In genomic region chr9:88238346-88238745, GRCm38 (mm10) we compare ENCODE assay signal across 24 mouse cellular contexts.
DNase-seq lines count a peak whose midpoint lies in the region; ATAC-seq and TF ChIP-seq lines count a peak whose summit lies in the region.
"Had no signal": no experiment of that assay in that cellular context is flagged by ENCODE, and none has a peak within 500 bp of the region (broad histone marks: within the 10 kb centered on the region; RNA-seq: fewer than 3 reads in every experiment).

No protein-coding gene starts in this region.

- TF ChIP-seq EP300 in CH12.LX (IDR thresholded peaks at IDR 0.05; ENCODE audit: low read length) = no peak

- no peak for TF ChIP-seq POLR2A in CH12.LX (IDR thresholded peaks at IDR 0.05; ENCODE audit: low read depth, low read length)

- H3K4me3 ChIP-seq in forebrain, postnatal 0 days (ENCODE audit: low read depth, low read length) = no peak overlapping the region
- no peak overlapping the region for H3K4me3 ChIP-seq in forebrain, embryonic 15.5 days
- H3K4me3 ChIP-seq in C2C12 (ENCODE audit: insufficient read depth, poor library complexity, severe bottlenecking) (no peak overlapping the region), CH12.LX (replicated peaks in 1 of 3; ENCODE audit: low read depth in 2 of 3, low read length in 2 of 3, poor library complexity in 1 of 3) (no peak overlapping the region)
- H3K4me3 ChIP-seq: embryonic facial prominence, embryonic 12.5 days; gastrocnemius, adult 2 months; heart, embryonic 15.5 days; hindbrain, embryonic 13.5 days had no signal

- dilution Hi-C loops in CH12.LX (cut with MboI; ENCODE audit: extremely low pct_ligation_motif_present, extremely low pct_unique_long_range_greater_than_20kb, low sequenced_read_pairs) = no loop called here

- no peak overlapping the region for H3ac ChIP-seq in C2C12 (ENCODE audit: control insufficient read depth, insufficient read length, low read depth)

- in situ Hi-C loops in CH12.LX (cut with MboI; ENCODE audit: low pct_ligation_motif_present, low pct_unique_long_range_greater_than_20kb, low sequenced_read_pairs) = no loop called here

- no peaks in the 10 kb centered on the region; the same call in 1 of the 2 replicates for H3K27me3 ChIP-seq in forebrain, postnatal 0 days (ENCODE audit: insufficient read depth, low read length)
- no peaks in the 10 kb centered on the region for H3K27me3 ChIP-seq in forebrain, embryonic 15.5 days
- H3K27me3 ChIP-seq in C2C12 (ENCODE audit: control insufficient read depth, insufficient read depth, insufficient read length) (no peaks in the 10 kb centered on the region), CH12.LX (replicated peaks) (no peaks in the 10 kb centered on the region)
- H3K27me3 ChIP-seq: embryonic facial prominence, embryonic 12.5 days; heart, embryonic 15.5 days; Patski had no signal

- no peak overlapping the region for H3K4me2 ChIP-seq in forebrain, postnatal 0 days (ENCODE audit: low read depth)
- H3K4me2 ChIP-seq in forebrain, embryonic 15.5 days (replicated peaks) = no peak overlapping the region
- no peak overlapping the region for H3K4me2 ChIP-seq in CH12.LX (ENCODE audit: insufficient read depth, low read depth, poor library complexity, severe bottlenecking)
- H3K4me2 ChIP-seq: embryonic facial prominence, embryonic 12.5 days; heart, embryonic 11.5 days; heart, embryonic 15.5 days; hindbrain, embryonic 13.5 days had no signal

- TF ChIP-seq RAD21 in CH12.LX (IDR thresholded peaks at IDR 0.05; ENCODE audit: low read depth, low read length) = no peak

- 43% methylated on average over 5 of the region's 5 CpGs for WGBS in forebrain, postnatal 0 days
- WGBS in forebrain, embryonic 15.5 days = 56% methylated on average over 5 of the region's 5 CpGs

- no peak overlapping the region for H3K27ac ChIP-seq in forebrain, postnatal 0 days (ENCODE audit: low read depth, low read length)
- H3K27ac ChIP-seq in forebrain, embryonic 15.5 days (replicated peaks) = no peak overlapping the region
- H3K27ac ChIP-seq in CH12.LX (ENCODE audit: insufficient read depth, low read depth) = no peak overlapping the region
- H3K27ac ChIP-seq: embryonic facial prominence, embryonic 12.5 days; gastrocnemius, adult 2 months; heart, embryonic 15.5 days; hindbrain, embryonic 13.5 days; hindbrain, postnatal 0 days had no signal

- TF ChIP-seq CTCF in forebrain, postnatal 0 days (IDR thresholded peaks at IDR 0.05; ENCODE audit: low read depth) = no peak
- TF ChIP-seq CTCF in C2C12 (IDR thresholded peaks at IDR 0.05; ENCODE audit: control insufficient read depth, insufficient read depth, insufficient read length) = no peak
- TF ChIP-seq CTCF in CH12.LX (conservative IDR thresholded peaks at IDR 0.05 in 1 of 2, IDR thresholded peaks at IDR 0.05 in 1 of 2; ENCODE audit: low read depth in 2 of 2, low read length in 2 of 2) = no peak

- no peaks in the 10 kb centered on the region for H3K36me3 ChIP-seq in forebrain, postnatal 0 days (ENCODE audit: insufficient read depth)
- no peaks in the 10 kb centered on the region for H3K36me3 ChIP-seq in forebrain, embryonic 15.5 days
- H3K36me3 ChIP-seq in C2C12 (ENCODE audit: control insufficient read depth, insufficient read depth) (no peaks in the 10 kb centered on the region), CH12.LX (replicated peaks in 1 of 2; ENCODE audit: control insufficient read depth in 1 of 2, insufficient read depth in 1 of 2, low read length in 1 of 2) (no peaks in the 10 kb centered on the region)
- H3K36me3 ChIP-seq: embryonic facial prominence, embryonic 12.5 days; heart, embryonic 15.5 days; hindbrain, embryonic 13.5 days had no signal

- no peak overlapping the region for H3K9ac ChIP-seq in forebrain, postnatal 0 days
- H3K9ac ChIP-seq in forebrain, embryonic 15.5 days (replicated peaks) = no peak overlapping the region
- no peak overlapping the region for H3K9ac ChIP-seq in CH12.LX (ENCODE audit: insufficient read depth, low read depth)
- H3K9ac ChIP-seq: embryonic facial prominence, embryonic 12.5 days; heart, embryonic 15.5 days; hindbrain, embryonic 13.5 days had no signal

- H3K79me3 ChIP-seq in C2C12 (ENCODE audit: low read depth) = no peaks in the 10 kb centered on the region

- no peaks in the 10 kb centered on the region for H3K4me1 ChIP-seq in forebrain, postnatal 0 days (ENCODE audit: insufficient read depth)
- peaks cover 2% of the 10 kb centered on the region; the same call in 1 of the 2 replicates for H3K4me1 ChIP-seq in forebrain, embryonic 15.5 days
- H3K4me1 ChIP-seq in CH12.LX (ENCODE audit: control insufficient read depth in 1 of 2, insufficient read depth in 2 of 2) = peaks cover 7 to 15% of the 10 kb centered on the region in 2 experiments
- H3K4me1 ChIP-seq: embryonic facial prominence, embryonic 12.5 days had no signal

- H3K79me2 ChIP-seq in C2C12 (ENCODE audit: control insufficient read depth, insufficient read depth) = no peaks in the 10 kb centered on the region
- H3K79me2 ChIP-seq in CH12.LX (replicated peaks; ENCODE audit: control insufficient read depth, extremely low read depth, insufficient read depth, poor library complexity, severe bottlenecking) = no peaks in the 10 kb centered on the region

- peak; percentile 29 for DNase-seq in forebrain, postnatal 0 days
- DNase-seq in CH12.LX (ENCODE audit: extremely low read depth) = no peak
- peak; percentile 4 for DNase-seq in brain, embryonic 18.5 days (ENCODE audit: low read depth, low spot score)
- no peak for DNase-seq in thymus, postnatal 4 days
- no peak for DNase-seq in heart, adult 8-10 months (ENCODE audit: low spot score)
- DNase-seq: adrenal gland, postnatal 14 days; cerebellum, adult 11 months; cerebellum, adult 8-10 months; cerebellum, postnatal 14 days; embryo, embryonic 11 days; gastrocnemius, adult 2 months; gastrocnemius, postnatal 25 days; heart, postnatal 14 days; kidney, adult 11 months had no signal

- ATAC-seq in forebrain, postnatal 0 days = peak; percentile 60
- ATAC-seq in forebrain, embryonic 15.5 days (replicated peaks) = no peak
- ATAC-seq: activated CD4-positive, CD25-positive, alpha-beta regulatory T cell, adult 4 months; CD4-positive, CD25-positive, alpha-beta regulatory T cell, adult 4 months; hindbrain, postnatal 0 days; Patski had no signal

- H3K9me3 ChIP-seq in forebrain, postnatal 0 days (ENCODE audit: low read length) = no peaks in the 10 kb centered on the region
- no peaks in the 10 kb centered on the region for H3K9me3 ChIP-seq in forebrain, embryonic 15.5 days
- H3K9me3 ChIP-seq in CH12.LX (replicated peaks; ENCODE audit: low read length) = no peaks in the 10 kb centered on the region
- H3K9me3 ChIP-seq: embryonic facial prominence, embryonic 12.5 days; heart, embryonic 15.5 days; hindbrain, embryonic 13.5 days had no signal

TF ChIP-seq in C2C12, 6 proteins besides CTCF, POLR2A, EP300 and RAD21:
- peak; percentile 62 for TF ChIP-seq MYOD1 (IDR thresholded peaks at IDR 0.05; ENCODE audit: control insufficient read depth, insufficient read length, low read depth)
- no peak for TF ChIP-seq FOSL1 (IDR thresholded peaks at IDR 0.05; ENCODE audit: insufficient read depth, low read length, poor library complexity, severe bottlenecking)

TF ChIP-seq in CH12.LX, 34 proteins besides CTCF, POLR2A, EP300 and RAD21:
- TF ChIP-seq MAFK (IDR thresholded peaks at IDR 0.05; ENCODE audit: insufficient replicate concordance, low read length) (0 out of 2 replicates have a peak, but pooled peaks have one; percentile 7), NELFE (IDR thresholded peaks at IDR 0.05; ENCODE audit: low read depth, low read length) (no peak)

Comparison
In these comparisons a context has a peak if more than half of its experiments do, and no peak if none do; other contexts are left out.
1. DNase-seq: peak in forebrain, postnatal 0 days (single experiment) and brain, embryonic 18.5 days (single experiment); none in CH12.LX (single experiment), thymus, postnatal 4 days (single experiment) and heart, adult 8-10 months (single experiment).